ENCODE assay signal across 29 mouse cellular contexts in the genomic region with DNA sequence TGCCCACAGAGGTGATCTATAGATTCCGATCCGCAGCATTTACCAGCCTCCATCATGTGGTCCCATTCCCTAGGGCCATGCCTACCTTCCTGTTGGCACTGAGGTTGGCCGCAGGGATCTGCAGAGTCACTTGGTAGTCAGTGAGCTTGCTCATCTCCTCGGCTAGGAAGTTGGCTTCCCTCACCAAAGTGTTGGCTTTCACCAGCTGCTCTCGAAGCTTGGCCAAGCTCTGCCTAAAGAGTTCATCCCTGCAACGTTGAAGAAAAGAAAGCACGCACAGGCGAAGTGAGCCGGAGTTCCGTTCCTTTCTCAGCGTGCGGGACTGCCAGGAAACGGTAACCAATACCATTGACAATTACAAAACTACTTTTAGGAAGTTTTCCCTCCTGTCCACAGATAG.
DNase-seq lines count a peak whose midpoint lies in the region; ATAC-seq lines count a peak whose summit lies in the region.
"Had no signal": no experiment of that assay in that cellular context is flagged by ENCODE, and none has a peak within 500 bp of the region (broad histone marks: within the 10 kb centered on the region; RNA-seq: fewer than 3 reads in every experiment).

No protein-coding gene starts in this region.

- H3K9ac ChIP-seq in heart, embryonic 13.5 days: no peak overlapping the region
- no peak overlapping the region for H3K9ac ChIP-seq in hindbrain, embryonic 11.5 days (ENCODE audit: low read depth, low read length)
- H3K9ac ChIP-seq: embryonic facial prominence, embryonic 13.5 days; forebrain, embryonic 13.5 days; forebrain, postnatal 0 days; hindbrain, embryonic 14.5 days had no signal

- H3K4me3 ChIP-seq in heart, embryonic 13.5 days: no peak overlapping the region
- no peak overlapping the region for H3K4me3 ChIP-seq in hindbrain, embryonic 11.5 days (ENCODE audit: low read depth, low read length)
- H3K4me3 ChIP-seq: embryonic facial prominence, embryonic 10.5 days; embryonic facial prominence, embryonic 13.5 days; erythroblast, embryonic 14.5 days; forebrain, embryonic 13.5 days; heart, adult 2 months; heart, embryonic 10.5 days; hindbrain, embryonic 10.5 days had no signal

- ATAC-seq in heart, embryonic 13.5 days (ENCODE audit: extremely low read depth, insufficient number of reproducible peaks, low FRiP score, low TSS enrichment): no peak
- ATAC-seq in hindbrain, embryonic 11.5 days (ENCODE audit: low FRiP score): no peak
- ATAC-seq: CD4-positive, CD25-positive, alpha-beta regulatory T cell, adult 4 months; forebrain, embryonic 13.5 days; forebrain, postnatal 0 days; hindbrain, postnatal 0 days; inflammation-experienced regulatory T-cells, adult 6 months; intestine, embryonic 16.5 days had no signal

- H3K4me1 ChIP-seq in heart, embryonic 13.5 days: peaks cover 21% of the 10 kb centered on the region
- H3K4me1 ChIP-seq in hindbrain, embryonic 11.5 days (replicated peaks; ENCODE audit: control insufficient read depth, insufficient read depth, low read length): no peaks in the 10 kb centered on the region
- H3K4me1 ChIP-seq: embryonic facial prominence, embryonic 10.5 days; embryonic facial prominence, embryonic 13.5 days; forebrain, embryonic 13.5 days; hindbrain, embryonic 10.5 days had no signal

- H3K4me2 ChIP-seq in heart, embryonic 13.5 days: no peak overlapping the region
- H3K4me2 ChIP-seq in hindbrain, embryonic 11.5 days (replicated peaks; ENCODE audit: low read depth, low read length): no peak overlapping the region
- H3K4me2 ChIP-seq: embryonic facial prominence, embryonic 13.5 days; forebrain, embryonic 13.5 days; hindbrain, embryonic 14.5 days had no signal

- whole genome bisulfite sequencing in heart, embryonic 13.5 days: 89% methylated on average over 13 of the region's 13 CpGs
- WGBS in hindbrain, embryonic 11.5 days: 92% methylated on average over 13 of the region's 13 CpGs

- no peak for DNase-seq in heart, postnatal 25 days (ENCODE audit: low spot score)
- DNase-seq in gastrocnemius, adult 8-10 months (ENCODE audit: low spot score in 2 of 2): peak; percentile 31 to 67
- DNase-seq in gastrocnemius, postnatal 25 days: peak; percentile 47
- DNase-seq in layer of hippocampus, adult 8-10 months (ENCODE audit: low spot score in 2 of 2): no peak
- no peak for DNase-seq in right cerebral cortex, postnatal 36 days (ENCODE audit: low spot score in 2 of 2)
- DNase-seq in hindbrain, embryonic 11.5 days (ENCODE audit: low spot score): no peak
- DNase-seq: adrenal gland, adult 8-10 months; adrenal gland, postnatal 25 days; cerebellum, adult 11 months; cerebellum, adult 9-11 months; cerebellum, postnatal 36 days; embryo, embryonic 11 days; forebrain, postnatal 0 days; heart, adult 2 months; heart, postnatal 36 days; kidney, adult 18-20 months; kidney, adult 9 months had no signal

- H3K36me3 ChIP-seq in heart, embryonic 13.5 days: peaks cover 72% of the 10 kb centered on the region
- 0 out of 2 replicates have a peak, but pooled peaks cover 5% of the 10 kb centered on the region for H3K36me3 ChIP-seq in hindbrain, embryonic 11.5 days (ENCODE audit: control insufficient read depth, insufficient read depth, low read length)

- 0 out of 2 replicates have a peak overlapping the region, but pooled peaks have one; percentile 70 for H3K27ac ChIP-seq in heart, embryonic 13.5 days (replicated peaks)
- no peak overlapping the region for H3K27ac ChIP-seq in hindbrain, embryonic 11.5 days (ENCODE audit: low read depth, low read length)
- H3K27ac ChIP-seq: embryonic facial prominence, embryonic 10.5 days; embryonic facial prominence, embryonic 13.5 days; forebrain, embryonic 13.5 days; heart, adult 2 months; heart, embryonic 10.5 days; hindbrain, embryonic 10.5 days; hindbrain, embryonic 14.5 days; hindbrain, postnatal 0 days had no signal

- H3K27me3 ChIP-seq in heart, embryonic 13.5 days (replicated peaks): no peaks in the 10 kb centered on the region
- no peaks in the 10 kb centered on the region for H3K27me3 ChIP-seq in hindbrain, embryonic 11.5 days (ENCODE audit: control insufficient read depth, insufficient read depth, low read length)
- H3K27me3 ChIP-seq: embryonic facial prominence, embryonic 13.5 days; forebrain, embryonic 13.5 days had no signal

- intact Hi-C loops in heart, postnatal 25 days (cut with DNase I): no loop called here

- H3K9me3 ChIP-seq in heart, embryonic 13.5 days: no peaks in the 10 kb centered on the region
- no peaks in the 10 kb centered on the region for H3K9me3 ChIP-seq in hindbrain, embryonic 11.5 days (ENCODE audit: control insufficient read depth, low read length)
- H3K9me3 ChIP-seq: embryonic facial prominence, embryonic 10.5 days; embryonic facial prominence, embryonic 13.5 days; forebrain, embryonic 13.5 days; heart, embryonic 10.5 days; hindbrain, embryonic 10.5 days had no signal

Comparison
In these comparisons a context has a peak if more than half of its experiments do, and no peak if none do; other contexts are left out.
1. DNase-seq: peak in gastrocnemius, adult 8-10 months (2 of 2) and gastrocnemius, postnatal 25 days (single experiment); none in heart, postnatal 25 days (single experiment), layer of hippocampus, adult 8-10 months (0 of 2), right cerebral cortex, postnatal 36 days (0 of 2) and hindbrain, embryonic 11.5 days (single experiment).